In genomic region chr3:131656032-131656431, GRCm38 (mm10) we compare ENCODE assay signal across 23 mouse cellular contexts.
DNase-seq lines count a peak whose midpoint lies in the region; ATAC-seq and TF ChIP-seq lines count a peak whose summit lies in the region.
"Had no signal": no experiment of that assay in that cellular context is flagged by ENCODE, and none has a peak within 500 bp of the region (broad histone marks: within the 10 kb centered on the region; RNA-seq: fewer than 3 reads in every experiment).

No protein-coding gene starts in this region.

- H3K27me3 ChIP-seq in heart, embryonic 12.5 days (replicated peaks), result no peaks in the 10 kb centered on the region
- no peaks in the 10 kb centered on the region for H3K27me3 ChIP-seq in heart, embryonic 10.5 days (ENCODE audit: insufficient read depth, poor library complexity, severe bottlenecking)
- no peaks in the 10 kb centered on the region for H3K27me3 ChIP-seq in heart, embryonic 16.5 days (ENCODE audit: control insufficient read depth, insufficient read depth, low read length)
- no peaks in the 10 kb centered on the region for H3K27me3 ChIP-seq in liver, adult 2 months (ENCODE audit: control insufficient read depth, insufficient read depth, low read length)
- H3K27me3 ChIP-seq in liver, embryonic 11.5 days (replicated peaks; ENCODE audit: control insufficient read depth, insufficient read depth, low read length), result no peaks in the 10 kb centered on the region
- H3K27me3 ChIP-seq: embryonic facial prominence, embryonic 12.5 days; forebrain, embryonic 12.5 days; kidney, embryonic 15.5 days had no signal

- no peak for DNase-seq in heart, embryonic 10.5 days (ENCODE audit: low spot score)
- DNase-seq in heart, adult 11 months, result no peak
- DNase-seq in liver, adult 2 months (ENCODE audit: extremely low read depth, low read depth, low spot score), result peak; percentile 82
- no peak for DNase-seq in liver, embryonic 11.5 days (ENCODE audit: low spot score)
- DNase-seq in brain, adult 2 months (ENCODE audit: low read depth, low spot score), result peak; percentile 15
- DNase-seq: adrenal gland, adult 8-10 months; adrenal gland, postnatal 36 days; cerebellum, adult 11 months; cerebellum, adult 8-10 months; cerebellum, postnatal 14 days; embryo, embryonic 11 days; gastrocnemius, adult 2 months; gastrocnemius, postnatal 25 days; kidney, adult 2 months had no signal

- 46% methylated on average over 6 of the region's 6 CpGs for WGBS in heart, embryonic 12.5 days
- WGBS in heart, embryonic 10.5 days, result 61% methylated on average over 6 of the region's 6 CpGs
- 38% methylated on average over 6 of the region's 6 CpGs for WGBS in heart, embryonic 16.5 days
- 44% methylated on average over 6 of the region's 6 CpGs for WGBS in liver, adult 2 months
- WGBS in liver, embryonic 11.5 days, result 59% methylated on average over 6 of the region's 6 CpGs

- no peak overlapping the region for H3K4me3 ChIP-seq in heart, embryonic 12.5 days
- H3K4me3 ChIP-seq in heart, embryonic 10.5 days, result no peak overlapping the region
- peak overlapping the region; percentile 14; the same call in 1 of the 2 replicates for H3K4me3 ChIP-seq in heart, embryonic 16.5 days (ENCODE audit: low read length)
- no peak overlapping the region for H3K4me3 ChIP-seq in liver, adult 2 months (ENCODE audit: insufficient read depth, low read depth, low read length)
- H3K4me3 ChIP-seq in liver, embryonic 11.5 days (ENCODE audit: low read depth, low read length), result no peak overlapping the region
- H3K4me3 ChIP-seq: embryonic facial prominence, embryonic 12.5 days; forebrain, embryonic 12.5 days; gastrocnemius, adult 2 months; hindbrain, embryonic 10.5 days; kidney, embryonic 15.5 days had no signal

- H3K79me2 ChIP-seq in liver, adult 2 months (ENCODE audit: control insufficient read depth, insufficient read depth, low read length), result no peaks in the 10 kb centered on the region

- no peak for TF ChIP-seq CTCF in liver, adult 2 months (IDR thresholded peaks at IDR 0.05; ENCODE audit: low read depth, low read length)

- peak overlapping the region; percentile 6; the same call in 1 of the 2 replicates for H3K27ac ChIP-seq in heart, embryonic 12.5 days (ENCODE audit: poor library complexity, severe bottlenecking)
- no peak overlapping the region for H3K27ac ChIP-seq in heart, embryonic 10.5 days
- peak overlapping the region; percentile 25 for H3K27ac ChIP-seq in heart, embryonic 16.5 days (ENCODE audit: low read length)
- H3K27ac ChIP-seq in liver, adult 2 months (replicated peaks; ENCODE audit: insufficient read depth, low read depth, low read length), result no peak overlapping the region
- no peak overlapping the region for H3K27ac ChIP-seq in liver, embryonic 11.5 days (ENCODE audit: low read depth, low read length)
- H3K27ac ChIP-seq: embryonic facial prominence, embryonic 12.5 days; forebrain, embryonic 12.5 days; gastrocnemius, adult 2 months; hindbrain, embryonic 10.5 days; hindbrain, embryonic 14.5 days; kidney, embryonic 15.5 days had no signal

- ATAC-seq in heart, embryonic 12.5 days (ENCODE audit: insufficient number of reproducible peaks, low FRiP score), result no peak
- no peak; the same call in 1 of the 2 replicates for ATAC-seq in heart, embryonic 16.5 days (replicated peaks; ENCODE audit: extremely low read depth, insufficient read depth, low FRiP score)
- no peak for ATAC-seq in liver, embryonic 11.5 days (replicated peaks; ENCODE audit: low FRiP score)
- ATAC-seq: forebrain, embryonic 16.5 days; intestine, embryonic 16.5 days had no signal

- peak overlapping the region; percentile 22; the same call in 1 of the 2 replicates for H3K4me2 ChIP-seq in heart, embryonic 12.5 days
- peak overlapping the region; percentile 40 for H3K4me2 ChIP-seq in heart, embryonic 16.5 days (ENCODE audit: low read depth, low read length)
- no peak overlapping the region for H3K4me2 ChIP-seq in liver, embryonic 11.5 days
- H3K4me2 ChIP-seq: embryonic facial prominence, embryonic 12.5 days; forebrain, embryonic 12.5 days; hindbrain, embryonic 14.5 days; kidney, embryonic 15.5 days had no signal

- no peak overlapping the region for H3K9ac ChIP-seq in heart, embryonic 12.5 days
- H3K9ac ChIP-seq in heart, embryonic 16.5 days (ENCODE audit: low read length), result no peak overlapping the region
- H3K9ac ChIP-seq in liver, adult 2 months (ENCODE audit: low read depth, low read length), result no peak overlapping the region
- H3K9ac ChIP-seq in liver, embryonic 11.5 days (ENCODE audit: low read depth, low read length), result no peak overlapping the region
- H3K9ac ChIP-seq: embryonic facial prominence, embryonic 12.5 days; forebrain, embryonic 12.5 days; hindbrain, embryonic 14.5 days; kidney, embryonic 15.5 days had no signal

- no peak for TF ChIP-seq POLR2A in liver, adult 2 months (IDR thresholded peaks at IDR 0.05; ENCODE audit: extremely low read depth, insufficient read depth, low read length)

- 0 out of 2 replicates have a peak, but pooled peaks cover 4% of the 10 kb centered on the region for H3K4me1 ChIP-seq in heart, embryonic 12.5 days (replicated peaks)
- no peaks in the 10 kb centered on the region for H3K4me1 ChIP-seq in heart, embryonic 10.5 days
- H3K4me1 ChIP-seq in heart, embryonic 16.5 days (ENCODE audit: control insufficient read depth, insufficient read depth, low read length), result peaks cover 5% of the 10 kb centered on the region; the same call in 1 of the 2 replicates
- H3K4me1 ChIP-seq in liver, adult 2 months (ENCODE audit: control insufficient read depth, insufficient read depth, low read length), result peaks cover 6% of the 10 kb centered on the region; the same call in 1 of the 2 replicates
- H3K4me1 ChIP-seq in liver, embryonic 11.5 days (replicated peaks; ENCODE audit: control insufficient read depth, insufficient read depth, low read length), result no peaks in the 10 kb centered on the region
- H3K4me1 ChIP-seq: forebrain, embryonic 12.5 days; hindbrain, embryonic 10.5 days; kidney, embryonic 15.5 days had no signal

- H3K9me3 ChIP-seq in heart, embryonic 12.5 days (replicated peaks), result no peaks in the 10 kb centered on the region
- H3K9me3 ChIP-seq in heart, embryonic 10.5 days, result no peaks in the 10 kb centered on the region
- no peaks in the 10 kb centered on the region for H3K9me3 ChIP-seq in heart, embryonic 16.5 days (replicated peaks; ENCODE audit: control insufficient read depth, low read length)
- no peaks in the 10 kb centered on the region for H3K9me3 ChIP-seq in liver, embryonic 11.5 days (ENCODE audit: control insufficient read depth, low read length)
- H3K9me3 ChIP-seq: embryonic facial prominence, embryonic 12.5 days; forebrain, embryonic 12.5 days; hindbrain, embryonic 10.5 days; kidney, embryonic 15.5 days had no signal

- H3K36me3 ChIP-seq in heart, embryonic 12.5 days, result no peaks in the 10 kb centered on the region
- no peaks in the 10 kb centered on the region for H3K36me3 ChIP-seq in heart, embryonic 10.5 days
- H3K36me3 ChIP-seq in heart, embryonic 16.5 days (ENCODE audit: control insufficient read depth, insufficient read depth), result no peaks in the 10 kb centered on the region
- no peaks in the 10 kb centered on the region for H3K36me3 ChIP-seq in liver, adult 2 months (ENCODE audit: control insufficient read depth, insufficient read depth, low read length)
- no peaks in the 10 kb centered on the region for H3K36me3 ChIP-seq in liver, embryonic 11.5 days (ENCODE audit: control insufficient read depth, insufficient read depth, low read length)
- H3K36me3 ChIP-seq: embryonic facial prominence, embryonic 12.5 days; forebrain, embryonic 12.5 days; hindbrain, embryonic 10.5 days; kidney, embryonic 15.5 days had no signal

Comparison
In these comparisons a context has a peak if more than half of its experiments do, and no peak if none do; other contexts are left out.
1. H3K27ac ChIP-seq: peak in heart, embryonic 12.5 days (single experiment) and heart, embryonic 16.5 days (single experiment); none in heart, embryonic 10.5 days (single experiment), liver, adult 2 months (single experiment) and liver, embryonic 11.5 days (single experiment).
2. DNase-seq: peak in liver, adult 2 months (single experiment) and brain, adult 2 months (single experiment); none in heart, embryonic 10.5 days (single experiment), heart, adult 11 months (single experiment) and liver, embryonic 11.5 days (single experiment).